Mouse (Mus musculus) heart, embryonic 15.5 days (tissue): ENCODE data around the gene Olfr1378. TPM values are rescaled to one million over a fixed set of nuclear protein-coding genes. Genes with fewer than 3 reads are reported as not detected.

ENCODE experiments used
- ATAC-seq: fragments of 200-750 bp; cut with Nextera tagmentation; replicated peaks from 2 replicates; pipeline ENCODE4 v1.8.0; 2017; ENCODE audit warnings: low read depth, moderate TSS enrichment; ENCODE audit not compliant: insufficient number of reproducible peaks, insufficient read depth, low FRiP score
- H3K27ac ChIP-seq: fragments of 300-500 bp; sonication (generic); 2 replicates; pipeline ENCODE4 v1.5.1; 2015; ENCODE audit warnings: mild to moderate bottlenecking, inconsistent platforms
- H3K27me3 ChIP-seq: fragments of 300-500 bp; sonication (generic); 2 replicates; pipeline ENCODE4 v1.6.1; 2015; ENCODE audit warnings: inconsistent platforms
- H3K36me3 ChIP-seq: fragments of 300-500 bp; sonication (generic); 2 replicates; pipeline ENCODE4 v1.6.1; 2015; ENCODE audit warnings: mild to moderate bottlenecking, inconsistent platforms
- H3K4me1 ChIP-seq: fragments of 300-500 bp; sonication (generic); replicated peaks from 2 replicates; pipeline ENCODE4 v1.6.1; 2015; ENCODE audit warnings: inconsistent platforms
- H3K4me2 ChIP-seq: fragments of 300-500 bp; sonication (generic); 2 replicates; pipeline ENCODE4 v1.6.1; 2015; ENCODE audit warnings: inconsistent platforms, mild to moderate bottlenecking, moderate library complexity
- H3K4me3 ChIP-seq: fragments of 300-500 bp; sonication (generic); 2 replicates; pipeline ENCODE4 v1.5.1; 2015; ENCODE audit warnings: mild to moderate bottlenecking, inconsistent platforms
- H3K9ac ChIP-seq: fragments of 300-500 bp; sonication (generic); 2 replicates; pipeline ENCODE4 v1.6.1; 2015; ENCODE audit warnings: mild to moderate bottlenecking, inconsistent platforms
- H3K9me3 ChIP-seq: fragments of 300-500 bp; sonication (generic); replicated peaks from 2 replicates; pipeline ENCODE4 v1.6.1; 2016; ENCODE audit warnings: inconsistent platforms
- WGBS: fragments of 180-500 bp; shearing (Covaris S2); methylation state at CpG from one replicate; pipeline ENCODE4 v1.1.7; 2015; ENCODE audit warnings: mixed read lengths; 5-methylcytosine and 5-hydroxymethylcytosine counted together
- polyA plus RNA-seq: library from polyadenylated mRNA; unstranded; fragments of >200 nt; fragmentation: Nextera tagmentation; extraction: Ambion mirVana; gene quantifications from 2 replicates; pipeline ENCODE4 v1.2.1, GENCODE M21; 2015

The Olfr1378 gene
- polyA plus RNA-seq, 1 experiment from 2014 or later, result not detected

DNA sequence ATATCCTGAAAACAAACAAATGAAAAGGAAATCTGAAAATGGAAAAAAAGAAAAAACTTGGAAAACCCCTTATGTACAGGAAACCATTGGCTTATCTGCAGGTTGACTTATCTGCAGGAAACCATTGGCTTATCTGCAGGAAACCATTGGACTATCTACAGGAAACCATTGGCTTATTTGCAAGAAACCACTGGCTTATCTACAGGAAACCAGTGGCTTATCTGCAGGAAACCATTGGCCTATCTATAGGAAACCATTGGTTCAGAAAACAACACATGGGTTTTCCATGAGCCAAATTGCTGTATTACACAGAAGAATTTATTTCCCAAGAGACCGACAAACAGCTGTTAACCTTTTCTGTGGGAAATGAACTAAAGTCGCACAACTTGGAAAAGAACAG lies 1.4 kb upstream of the Olfr1378 start:
- Histone ChIP-seq H3K4me3 (no peak overlapping the region), H3K4me1 (no peaks in the 10 kb centered on the region), H3K36me3 (no peaks in the 10 kb centered on the region), H3K27me3 (peaks cover 8% of the 10 kb centered on the region; the same call in 1 of the 2 replicates), H3K27ac (no peak overlapping the region), H3K4me2 (no peak overlapping the region), H3K9ac (no peak overlapping the region), H3K9me3 (no peaks in the 10 kb centered on the region)
- ATAC-seq, result no peak
- 64% methylated on average over 2 of the region's 2 CpGs for WGBS

DNA sequence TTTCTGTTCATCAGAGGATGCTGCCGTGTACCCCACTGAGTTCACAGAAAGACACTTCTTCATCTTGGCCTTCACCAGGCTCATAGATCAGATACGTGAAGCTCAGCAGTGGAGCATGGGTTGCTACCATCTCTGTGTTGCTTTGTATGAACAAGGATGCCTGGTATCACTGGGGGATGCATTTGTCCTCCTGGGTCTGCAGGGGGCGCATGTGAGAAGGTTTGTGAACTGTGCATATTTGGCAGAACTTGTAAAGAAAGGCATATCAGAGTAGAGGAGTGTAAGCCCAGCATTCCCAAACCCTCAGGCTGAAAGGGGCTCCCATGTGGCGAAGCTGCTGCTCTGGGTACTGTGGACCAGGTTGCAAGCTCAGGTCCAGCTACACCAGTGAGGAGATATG lies 10.9 kb downstream of the Olfr1378 start:
- ATAC-seq, result no peak
- 64% methylated on average over 4 of the region's 4 CpGs for WGBS
- Histone ChIP-seq H3K4me1 (no peaks in the 10 kb centered on the region), H3K4me3 (no peak overlapping the region), H3K27me3 (peaks cover 26% of the 10 kb centered on the region), H3K9me3 (no peaks in the 10 kb centered on the region), H3K9ac (no peak overlapping the region), H3K4me2 (no peak overlapping the region), H3K27ac (no peak overlapping the region), H3K36me3 (no peaks in the 10 kb centered on the region)

DNA sequence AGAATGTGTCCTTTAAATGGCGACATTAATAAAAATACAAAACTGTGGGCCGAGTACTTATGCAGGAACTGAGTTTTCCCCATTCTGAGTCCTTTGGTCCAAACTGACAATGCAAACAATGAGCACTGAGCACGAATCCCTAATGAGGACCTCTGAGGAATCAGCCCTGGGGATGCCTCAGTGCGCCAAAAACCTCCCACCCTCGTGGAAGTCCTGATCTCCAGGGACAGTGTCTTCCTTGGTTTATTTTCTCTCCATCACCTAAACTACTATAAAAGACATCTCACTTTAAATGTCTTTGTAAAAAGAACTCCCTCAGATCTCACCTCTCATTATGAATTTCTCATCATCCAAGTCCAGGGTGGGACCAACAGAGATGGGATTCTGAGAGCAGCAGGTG lies 15.3 kb downstream of the Olfr1378 start, which contains the start of gene Olfr1377:
Gene Olfr1377, plus strand, starts transcription at position 301 of the 400 bp plus-strand sequence.
- Histone ChIP-seq H3K27me3 (peaks cover 34% of the 10 kb centered on the region), H3K4me1 (no peaks in the 10 kb centered on the region), H3K4me3 (no peak within 1 kb of the TSS), H3K9ac (no peak within 1 kb of the TSS), H3K4me2 (no peak within 1 kb of the TSS), H3K27ac (no peak within 1 kb of the TSS), H3K36me3 (no peaks in the 10 kb centered on the region), H3K9me3 (no peaks in the 10 kb centered on the region)
- 78% methylated on average over 5 of the region's 5 CpGs for WGBS
- no peak for ATAC-seq

DNA sequence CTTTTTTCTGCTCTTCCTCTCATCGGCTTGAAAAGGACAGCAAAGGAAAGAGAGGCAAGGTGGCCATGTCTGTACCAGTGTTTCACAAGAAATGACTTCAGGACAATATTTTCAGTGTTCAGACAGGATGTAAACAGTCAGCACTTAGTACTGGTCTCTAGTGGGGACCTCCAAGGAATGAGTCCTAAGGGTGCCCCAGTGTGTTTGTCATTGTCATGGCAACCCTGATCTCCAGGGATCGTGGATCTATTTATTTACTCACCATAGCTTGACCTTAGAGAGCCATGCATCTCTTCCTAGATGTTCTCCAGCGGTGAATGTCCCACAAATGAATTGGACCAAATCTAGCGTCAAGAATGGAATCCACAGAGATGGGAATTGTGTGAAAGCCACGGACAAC lies 37.0 kb downstream of the Olfr1378 start, which contains the start of gene Olfr51:
Gene Olfr51, plus strand, starts transcription at position 301 of the 400 bp plus-strand sequence.
- WGBS, result 72% methylated on average over 5 of the region's 5 CpGs
- H3K4me3 ChIP-seq, result no peak within 1 kb of the TSS
- no peaks in the 10 kb centered on the region for H3K36me3 ChIP-seq
- H3K9ac ChIP-seq, result no peak within 1 kb of the TSS
- no peaks in the 10 kb centered on the region for H3K9me3 ChIP-seq
- no peaks in the 10 kb centered on the region for H3K4me1 ChIP-seq
- H3K27ac ChIP-seq, result no peak within 1 kb of the TSS
- H3K27me3 ChIP-seq, result 0 out of 2 replicates have a peak, but pooled peaks cover 2% of the 10 kb centered on the region
- no peak for ATAC-seq
- no peak within 1 kb of the TSS for H3K4me2 ChIP-seq

DNA sequence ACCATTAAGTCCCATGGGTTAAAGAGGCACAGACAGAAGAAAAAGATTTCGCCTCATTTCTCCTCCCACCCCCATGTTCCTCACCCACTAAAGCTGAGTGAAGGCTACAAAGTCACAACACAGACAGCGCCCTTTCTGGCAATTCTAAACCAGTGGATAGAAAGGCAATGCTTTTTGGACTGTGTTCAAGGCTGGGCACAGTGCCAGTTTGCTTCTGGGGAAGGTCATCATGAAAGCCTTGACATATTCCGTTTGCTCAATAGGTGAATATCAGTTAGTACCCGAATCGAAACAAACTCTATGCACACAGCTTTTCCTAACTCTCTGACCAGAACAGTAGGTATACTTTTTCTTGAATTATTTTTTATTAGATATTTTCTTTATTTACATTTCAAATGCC lies 45.5 kb downstream of the Olfr1378 start:
- Histone ChIP-seq H3K36me3 (no peaks in the 10 kb centered on the region), H3K27ac (no peak overlapping the region), H3K4me1 (no peaks in the 10 kb centered on the region), H3K9ac (no peak overlapping the region), H3K27me3 (no peaks in the 10 kb centered on the region), H3K9me3 (no peaks in the 10 kb centered on the region), H3K4me3 (no peak overlapping the region), H3K4me2 (no peak overlapping the region)
- ATAC-seq, result no peak
- WGBS, result 39% methylated on average over 5 of the region's 5 CpGs

DNA sequence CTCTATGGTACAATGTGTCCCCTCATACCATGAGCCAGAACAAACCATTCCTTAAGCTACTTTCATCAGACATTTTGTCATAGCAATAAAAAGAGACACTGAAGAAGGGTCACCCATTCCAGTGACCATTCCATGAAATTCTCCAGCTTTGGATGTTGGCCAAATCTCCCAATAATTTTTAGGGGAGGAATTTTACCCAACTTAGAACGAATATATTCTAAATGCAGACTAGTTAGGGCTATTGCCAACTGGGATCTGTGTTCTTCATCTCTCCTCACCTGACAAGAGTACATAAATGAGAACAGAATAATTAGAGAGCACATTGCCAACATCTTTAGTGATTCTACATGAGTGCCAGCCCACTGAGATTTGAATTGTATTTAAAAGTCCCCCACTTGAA lies 47.6 kb downstream of the Olfr1378 start, which contains the start of gene Olfr54:
Gene Olfr54, plus strand, starts transcription at position 301 of the 400 bp plus-strand sequence.
- H3K36me3 ChIP-seq, result no peaks in the 10 kb centered on the region
- no peaks in the 10 kb centered on the region for H3K9me3 ChIP-seq
- no peak within 1 kb of the TSS for H3K4me2 ChIP-seq
- H3K4me1 ChIP-seq, result no peaks in the 10 kb centered on the region
- H3K27me3 ChIP-seq, result no peaks in the 10 kb centered on the region
- no peak within 1 kb of the TSS for H3K27ac ChIP-seq
- no peak within 1 kb of the TSS for H3K4me3 ChIP-seq
- no peak for ATAC-seq
- WGBS, result 57% methylated on average over 1 of the region's 1 CpGs
- no peak within 1 kb of the TSS for H3K9ac ChIP-seq

DNA sequence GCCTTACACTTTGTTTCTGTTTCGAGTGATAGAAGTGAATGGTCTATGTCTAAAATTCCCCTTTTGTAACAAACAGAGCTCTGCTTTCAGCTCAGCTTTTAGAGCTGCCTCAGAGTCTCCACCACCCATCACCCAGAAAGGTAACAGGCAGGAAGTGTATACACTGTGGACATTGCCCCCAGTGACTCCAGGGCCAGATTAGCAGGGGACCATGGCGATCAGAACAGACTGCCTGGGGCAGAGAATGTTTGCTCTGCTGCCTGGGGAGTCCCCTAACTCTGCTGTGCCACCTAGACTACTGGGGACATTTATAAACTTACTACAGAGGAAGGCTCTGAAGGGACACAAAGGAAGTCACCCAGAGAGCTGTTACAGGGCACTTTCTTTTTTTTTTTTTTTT lies 50.0 kb downstream of the Olfr1378 start:
- Histone ChIP-seq H3K9ac (no peak overlapping the region), H3K27me3 (no peaks in the 10 kb centered on the region), H3K4me2 (no peak overlapping the region), H3K27ac (no peak overlapping the region), H3K4me3 (no peak overlapping the region), H3K36me3 (no peaks in the 10 kb centered on the region), H3K4me1 (no peaks in the 10 kb centered on the region), H3K9me3 (no peaks in the 10 kb centered on the region)
- WGBS, result 46% methylated on average over 2 of the region's 2 CpGs
- ATAC-seq, result no peak

Other genes starting within 250 kb of the Olfr1378 start
- gene Zfp354c, start 138.8 kb upstream of the Olfr1378 start, polyA plus RNA-seq, result 11.5 and 14.1 TPM in 2 replicates
- 0.40 and 0.49 TPM in 2 replicates for gene Zfp879, start 125.0 kb upstream of the Olfr1378 start, polyA plus RNA-seq
- gene Grm6, start 115.8 kb upstream of the Olfr1378 start, polyA plus RNA-seq, result 0.03 and 0.21 TPM in 2 replicates
- gene Zfp454, start 78.9 kb upstream of the Olfr1378 start, polyA plus RNA-seq, result 2.4 and 2.8 TPM in 2 replicates
- 5.6 and 7.7 TPM in 2 replicates for gene Zfp2, start 50.4 kb upstream of the Olfr1378 start, polyA plus RNA-seq
- 0.87 and 1.0 TPM in 2 replicates for gene Zfp354b, start 34.9 kb upstream of the Olfr1378 start, polyA plus RNA-seq
- not detected in 2 replicates for gene 4933414I15Rik, start 22.8 kb upstream of the Olfr1378 start, polyA plus RNA-seq
- not detected in 2 replicates for gene Prop1, start 12.8 kb upstream of the Olfr1378 start, polyA plus RNA-seq
- gene Olfr1377, start 15.4 kb downstream of the Olfr1378 start, polyA plus RNA-seq, result not detected in 2 replicates
- not detected in 2 replicates for gene Olfr51, start 37.1 kb downstream of the Olfr1378 start, polyA plus RNA-seq
- gene Olfr54, start 47.7 kb downstream of the Olfr1378 start, polyA plus RNA-seq, result not detected in 2 replicates
- gene Olfr1375, start 81.6 kb downstream of the Olfr1378 start, polyA plus RNA-seq, result not detected in 2 replicates
- 5.6 and 5.9 TPM in 2 replicates for gene Zfp354a, start 92.7 kb downstream of the Olfr1378 start, polyA plus RNA-seq